Mouse (Mus musculus): ENCODE results near the gene Slc34a1.

GRCm38 (mm10) chr13:55418004-55418403 is 20.0 kb downstream of the Slc34a1 start:
- TF ChIP-seq POLR2A (IDR thresholded peaks at IDR 0.05; ENCODE audit: borderline replicate concordance, control insufficient read depth, low read depth, low read length) (no peak; the same call in 1 of the 2 replicates), CTCF (IDR thresholded peaks at IDR 0.05; ENCODE audit: control insufficient read depth, insufficient read depth, low read length) (peak; percentile 86)

All from bone marrow, adult 2 months (tissue).